Mouse (Mus musculus): ENCODE measurements at regions not wholly inside any gene's neighbourhood (a gene's known extent, or its start where the extent isn't known, plus 50 kb on each side); places are given as distances from the start of the nearest gene placed in this dataset.
A peak's percentile ranks its signal among the peaks of the same experiment; 100 is the strongest.

GRCm38 (mm10) chr11:7545621-7546020 is 331.9 kb upstream of the Igfbp3 start:
- DNase-seq (ENCODE audit: low spot score) (no peak), ATAC-seq (ENCODE audit: low FRiP score, low TSS enrichment) (peak; percentile 88)
- Histone ChIP-seq H3K9ac (ENCODE audit: low read length) (no peak overlapping the region), H3K27me3 (ENCODE audit: control insufficient read depth, insufficient read depth, low read length) (no peaks in the 10 kb centered on the region), H3K4me1 (replicated peaks; ENCODE audit: control insufficient read depth, insufficient read depth) (no peaks in the 10 kb centered on the region), H3K36me3 (ENCODE audit: control insufficient read depth, insufficient read depth, low read length) (no peaks in the 10 kb centered on the region), H3K9me3 (ENCODE audit: control insufficient read depth, low read length) (no peaks in the 10 kb centered on the region), H3K4me3 (ENCODE audit: low read depth, low read length) (no peak overlapping the region), H3K27ac (replicated peaks) (no peak overlapping the region), H3K4me2 (replicated peaks; ENCODE audit: low read depth) (no peak overlapping the region)
- WGBS = 49% methylated on average over 2 of the region's 2 CpGs
- TF ChIP-seq EP300 (optimal IDR thresholded peaks at IDR 0.05) (no peak), CTCF (IDR thresholded peaks at IDR 0.05; ENCODE audit: low read depth) (no peak)

GRCm38 (mm10) chr11:7534590-7534989 is 320.9 kb upstream of the Igfbp3 start:
- Histone ChIP-seq H3K4me2 (replicated peaks; ENCODE audit: low read depth) (no peak overlapping the region), H3K27me3 (ENCODE audit: control insufficient read depth, insufficient read depth, low read length) (no peaks in the 10 kb centered on the region), H3K4me3 (ENCODE audit: low read depth, low read length) (no peak overlapping the region), H3K27ac (replicated peaks) (no peak overlapping the region), H3K9ac (ENCODE audit: low read length) (no peak overlapping the region), H3K36me3 (ENCODE audit: control insufficient read depth, insufficient read depth, low read length) (no peaks in the 10 kb centered on the region), H3K4me1 (replicated peaks; ENCODE audit: control insufficient read depth, insufficient read depth) (no peaks in the 10 kb centered on the region), H3K9me3 (ENCODE audit: control insufficient read depth, low read length) (peaks cover 8% of the 10 kb centered on the region)
- TF ChIP-seq CTCF (IDR thresholded peaks at IDR 0.05; ENCODE audit: low read depth) = no peak
- no peak for TF ChIP-seq EP300 (optimal IDR thresholded peaks at IDR 0.05)
- ATAC-seq (ENCODE audit: low FRiP score, low TSS enrichment) = no peak
- 63% methylated on average over 2 of the region's 2 CpGs for WGBS
- DNase-seq (ENCODE audit: low spot score) = no peak

- TF ChIP-seq CTCF (IDR thresholded peaks at IDR 0.05; ENCODE audit: low read depth) (no peak), EP300 (optimal IDR thresholded peaks at IDR 0.05) (no peak)
- Histone ChIP-seq H3K36me3 (ENCODE audit: control insufficient read depth, insufficient read depth, low read length) (no peaks in the 10 kb centered on the region), H3K9me3 (ENCODE audit: control insufficient read depth, low read length) (peaks cover 8% of the 10 kb centered on the region), H3K27me3 (ENCODE audit: control insufficient read depth, insufficient read depth, low read length) (no peaks in the 10 kb centered on the region), H3K4me3 (ENCODE audit: low read depth, low read length) (no peak overlapping the region), H3K4me1 (replicated peaks; ENCODE audit: control insufficient read depth, insufficient read depth) (no peaks in the 10 kb centered on the region), H3K27ac (replicated peaks) (no peak overlapping the region), H3K4me2 (replicated peaks; ENCODE audit: low read depth) (no peak overlapping the region), H3K9ac (ENCODE audit: low read length) (no peak overlapping the region)
- ATAC-seq (ENCODE audit: low FRiP score, low TSS enrichment) = no peak
- DNase-seq (ENCODE audit: low spot score) = no peak
- 75% methylated on average over 1 of the region's 1 CpGs for WGBS
Observed at GRCm38 (mm10) chr11:7533327-7533726, 319.6 kb upstream of the Igfbp3 start.

- TF ChIP-seq CTCF (IDR thresholded peaks at IDR 0.05; ENCODE audit: low read depth) = no peak
- TF ChIP-seq EP300 (optimal IDR thresholded peaks at IDR 0.05) = no peak
- no peaks in the 10 kb centered on the region for H3K27me3 ChIP-seq (ENCODE audit: control insufficient read depth, insufficient read depth, low read length)
- H3K4me2 ChIP-seq (replicated peaks; ENCODE audit: low read depth) = no peak overlapping the region
- no peak for DNase-seq (ENCODE audit: low spot score)
- peaks cover 8% of the 10 kb centered on the region for H3K9me3 ChIP-seq (ENCODE audit: control insufficient read depth, low read length)
- no peaks in the 10 kb centered on the region for H3K36me3 ChIP-seq (ENCODE audit: control insufficient read depth, insufficient read depth, low read length)
- no peak overlapping the region for H3K4me3 ChIP-seq (ENCODE audit: low read depth, low read length)
- WGBS = 73% methylated on average over 3 of the region's 3 CpGs
- no peak overlapping the region for H3K9ac ChIP-seq (ENCODE audit: low read length)
- no peak for ATAC-seq (ENCODE audit: low FRiP score, low TSS enrichment)
- H3K27ac ChIP-seq (replicated peaks) = no peak overlapping the region
- no peaks in the 10 kb centered on the region for H3K4me1 ChIP-seq (replicated peaks; ENCODE audit: control insufficient read depth, insufficient read depth)
Observed at GRCm38 (mm10) chr11:7531847-7532246, 318.1 kb upstream of the Igfbp3 start.

- no peaks in the 10 kb centered on the region for H3K36me3 ChIP-seq (ENCODE audit: control insufficient read depth, insufficient read depth, low read length)
- ATAC-seq (ENCODE audit: low FRiP score, low TSS enrichment) = no peak
- no peaks in the 10 kb centered on the region for H3K9me3 ChIP-seq (ENCODE audit: control insufficient read depth, low read length)
- TF ChIP-seq CTCF (IDR thresholded peaks at IDR 0.05; ENCODE audit: low read depth) = no peak
- no peak for TF ChIP-seq EP300 (optimal IDR thresholded peaks at IDR 0.05)
- H3K4me1 ChIP-seq (replicated peaks; ENCODE audit: control insufficient read depth, insufficient read depth) = no peaks in the 10 kb centered on the region
- no peak overlapping the region for H3K9ac ChIP-seq (ENCODE audit: low read length)
- H3K27ac ChIP-seq (replicated peaks) = no peak overlapping the region
- no peaks in the 10 kb centered on the region for H3K27me3 ChIP-seq (ENCODE audit: control insufficient read depth, insufficient read depth, low read length)
- WGBS = 76% methylated on average over 6 of the region's 6 CpGs
- DNase-seq (ENCODE audit: low spot score) = no peak
- H3K4me3 ChIP-seq (ENCODE audit: low read depth, low read length) = no peak overlapping the region
- H3K4me2 ChIP-seq (replicated peaks; ENCODE audit: low read depth) = no peak overlapping the region
Observed at GRCm38 (mm10) chr11:7530482-7531148, 316.9 kb upstream of the Igfbp3 start.

- H3K4me3 ChIP-seq (ENCODE audit: low read depth, low read length) = no peak overlapping the region
- TF ChIP-seq CTCF (IDR thresholded peaks at IDR 0.05; ENCODE audit: low read depth) (no peak), EP300 (optimal IDR thresholded peaks at IDR 0.05) (no peak)
- 73% methylated on average over 2 of the region's 2 CpGs for WGBS
Observed at GRCm38 (mm10) chr11:7519556-7519955, 305.8 kb upstream of the Igfbp3 start.

More at GRCm38 (mm10) chr11:7519556-7519955, 305.8 kb upstream of the Igfbp3 start:
- Histone ChIP-seq H3K4me1 (replicated peaks; ENCODE audit: control insufficient read depth, insufficient read depth) (no peaks in the 10 kb centered on the region), H3K9ac (ENCODE audit: low read length) (no peak overlapping the region), H3K27ac (replicated peaks) (no peak overlapping the region), H3K36me3 (ENCODE audit: control insufficient read depth, insufficient read depth, low read length) (no peaks in the 10 kb centered on the region), H3K4me2 (replicated peaks; ENCODE audit: low read depth) (no peak overlapping the region), H3K9me3 (ENCODE audit: control insufficient read depth, low read length) (no peaks in the 10 kb centered on the region), H3K27me3 (ENCODE audit: control insufficient read depth, insufficient read depth, low read length) (no peaks in the 10 kb centered on the region)
- ATAC-seq (ENCODE audit: low FRiP score, low TSS enrichment) = peak; percentile 56; the same call in 1 of the 2 replicates
- DNase-seq (ENCODE audit: low spot score) = no peak
